Mouse (Mus musculus) intestine, postnatal 0 days (tissue): Measurements from ENCODE around the gene Cobl. TPM values are rescaled to one million over a fixed set of nuclear protein-coding genes. Genes with fewer than 3 reads are reported as not detected.
A peak's percentile ranks its signal among the peaks of the same experiment; 100 is the strongest.

Source experiments
- ATAC-seq: fragments of 200-750 bp; cut with Nextera tagmentation; 2 replicates; pipeline ENCODE4 v1.8.0; 2017; ENCODE audit warnings: mild to moderate bottlenecking, moderate TSS enrichment, moderate library complexity
- H3K27ac ChIP-seq: fragments of 300-500 bp; sonication (generic); 2 replicates; pipeline ENCODE4 v1.5.1; 2014; ENCODE audit warnings: mild to moderate bottlenecking, low read depth, low read length, moderate library complexity
- H3K27me3 ChIP-seq: fragments of 300-500 bp; sonication (generic); replicated peaks from 2 replicates; pipeline ENCODE4 v1.6.1; 2014; ENCODE audit warnings: low read length, mixed read lengths; ENCODE audit not compliant: control insufficient read depth, insufficient read depth
- H3K36me3 ChIP-seq: fragments of 300-500 bp; sonication (generic); 2 replicates; pipeline ENCODE4 v1.6.1; 2014; ENCODE audit warnings: mild to moderate bottlenecking, moderate library complexity; ENCODE audit not compliant: control insufficient read depth, insufficient read depth
- H3K4me1 ChIP-seq: fragments of 300-500 bp; sonication (generic); replicated peaks from 2 replicates; pipeline ENCODE4 v1.6.1; 2014; ENCODE audit warnings: antibody characterized with exemption, low read length, mixed read lengths; ENCODE audit not compliant: control insufficient read depth, insufficient read depth
- H3K4me2 ChIP-seq: fragments of 300-500 bp; sonication (generic); replicated peaks from 2 replicates; pipeline ENCODE4 v1.6.1; 2014; ENCODE audit warnings: low read depth, mild to moderate bottlenecking, moderate library complexity
- H3K4me3 ChIP-seq: fragments of 300-500 bp; sonication (generic); 2 replicates; pipeline ENCODE4 v1.5.1; 2014; ENCODE audit warnings: low read depth, low read length
- H3K9ac ChIP-seq: fragments of 300-500 bp; sonication (generic); 2 replicates; pipeline ENCODE4 v1.6.1; 2014; ENCODE audit warnings: mild to moderate bottlenecking, low read depth, low read length
- H3K9me3 ChIP-seq: fragments of 300-500 bp; sonication (generic); 2 replicates; pipeline ENCODE4 v1.6.1; 2016; ENCODE audit warnings: mixed run types; ENCODE audit not compliant: control insufficient read depth
- CTCF ChIP-seq: sonication (generic); IDR thresholded peaks from 2 replicates; pipeline ENCODE4 v1.5.1; 2016; ENCODE audit warnings: low read depth, mild to moderate bottlenecking, control low read depth, antibody characterized with exemption, moderate library complexity
- WGBS: fragments of 180-500 bp; shearing (Covaris S2); extraction: QIAGEN DNeasy Blood & Tissue Kit; methylation state at CpG from one replicate; pipeline ENCODE4 v1.1.7; 2014; 5-methylcytosine and 5-hydroxymethylcytosine counted together
- polyA plus RNA-seq: library from polyadenylated mRNA; unstranded; fragments of >200 nt; fragmentation: Nextera tagmentation; extraction: Ambion mirVana; gene quantifications from 2 replicates; pipeline ENCODE4 v1.2.1, GENCODE M21; 2015

Gene Cobl
- polyA plus RNA-seq, 1 experiment from 2014 or later: 6.3 TPM

GRCm38 (mm10) chr11:12467217-12467616, 2.5 kb upstream of the Cobl start:
- H3K4me2 ChIP-seq: no peak overlapping the region
- H3K4me1 ChIP-seq: 0 out of 2 replicates have a peak, but pooled peaks cover 3% of the 10 kb centered on the region
- H3K36me3 ChIP-seq: no peaks in the 10 kb centered on the region
- no peaks in the 10 kb centered on the region for H3K9me3 ChIP-seq
- WGBS: 79% methylated on average over 2 of the region's 2 CpGs
- H3K9ac ChIP-seq: no peak overlapping the region
- no peak for ATAC-seq
- H3K27ac ChIP-seq: no peak overlapping the region
- no peak for TF ChIP-seq CTCF
- H3K27me3 ChIP-seq: no peaks in the 10 kb centered on the region
- no peak overlapping the region for H3K4me3 ChIP-seq

- H3K4me3 ChIP-seq: no peak overlapping the region
- 0 out of 2 replicates have a peak, but pooled peaks cover 3% of the 10 kb centered on the region for H3K4me1 ChIP-seq
- 77% methylated on average over 1 of the region's 1 CpGs for WGBS
- H3K27me3 ChIP-seq: no peaks in the 10 kb centered on the region
- no peaks in the 10 kb centered on the region for H3K9me3 ChIP-seq
- no peak for TF ChIP-seq CTCF
- no peak overlapping the region for H3K27ac ChIP-seq
- H3K36me3 ChIP-seq: no peaks in the 10 kb centered on the region
- ATAC-seq: no peak
- no peak overlapping the region for H3K4me2 ChIP-seq
- H3K9ac ChIP-seq: no peak overlapping the region
These were observed 1.8 kb upstream of the Cobl start for GRCm38 (mm10) chr11:12466606-12467005.

GRCm38 (mm10) chr11:12465229-12465628, 469 bp upstream of the Cobl start:
- 45% methylated on average over 1 of the region's 1 CpGs for WGBS
- no peaks in the 10 kb centered on the region for H3K9me3 ChIP-seq
- no peaks in the 10 kb centered on the region for H3K36me3 ChIP-seq
- H3K4me1 ChIP-seq: 0 out of 2 replicates have a peak, but pooled peaks cover 3% of the 10 kb centered on the region
- no peak overlapping the region for H3K27ac ChIP-seq
- ATAC-seq: peak; percentile 23; the same call in 1 of the 2 replicates
- no peaks in the 10 kb centered on the region for H3K27me3 ChIP-seq
- H3K9ac ChIP-seq: peak overlapping the region; percentile 68
- peak overlapping the region; percentile 66 for H3K4me3 ChIP-seq
- no peak for TF ChIP-seq CTCF
- peak overlapping the region; percentile 72 for H3K4me2 ChIP-seq

GRCm38 (mm10) chr11:12463615-12464170, 1.1 kb downstream of the Cobl start:
- ATAC-seq: no peak

GRCm38 (mm10) chr11:12459781-12460581, 4.8 kb downstream of the Cobl start:
- Histone ChIP-seq H3K4me1 (0 out of 2 replicates have a peak, but pooled peaks cover 3% of the 10 kb centered on the region), H3K4me2 (no peak overlapping the region), H3K9ac (no peak overlapping the region), H3K27me3 (no peaks in the 10 kb centered on the region), H3K4me3 (no peak overlapping the region), H3K36me3 (no peaks in the 10 kb centered on the region), H3K27ac (no peak overlapping the region), H3K9me3 (no peaks in the 10 kb centered on the region)
- no peak for ATAC-seq
- whole genome bisulfite sequencing: 70% methylated on average over 7 of the region's 7 CpGs
- TF ChIP-seq CTCF: no peak

More at GRCm38 (mm10) chr11:12463615-12464170, 1.1 kb downstream of the Cobl start:
- Histone ChIP-seq H3K36me3 (no peaks in the 10 kb centered on the region), H3K27ac (no peak overlapping the region), H3K4me2 (peak overlapping the region; percentile 72), H3K9me3 (no peaks in the 10 kb centered on the region), H3K27me3 (no peaks in the 10 kb centered on the region), H3K9ac (0 out of 2 replicates have a peak overlapping the region, but pooled peaks have one; percentile 68), H3K4me1 (0 out of 2 replicates have a peak, but pooled peaks cover 3% of the 10 kb centered on the region), H3K4me3 (peak overlapping the region; percentile 66)
- WGBS: 62% methylated on average over 13 of the region's 13 CpGs
- TF ChIP-seq CTCF: no peak

- no peaks in the 10 kb centered on the region for H3K27me3 ChIP-seq
These were observed 5.9 kb downstream of the Cobl start for GRCm38 (mm10) chr11:12458814-12459213.

More at GRCm38 (mm10) chr11:12458814-12459213, 5.9 kb downstream of the Cobl start:
- 78% methylated on average over 3 of the region's 3 CpGs for WGBS
- Histone ChIP-seq H3K9me3 (no peaks in the 10 kb centered on the region), H3K9ac (no peak overlapping the region), H3K36me3 (no peaks in the 10 kb centered on the region), H3K4me2 (no peak overlapping the region), H3K27ac (no peak overlapping the region), H3K4me1 (0 out of 2 replicates have a peak, but pooled peaks cover 3% of the 10 kb centered on the region), H3K4me3 (no peak overlapping the region)
- no peak for ATAC-seq
- no peak for TF ChIP-seq CTCF
